Mouse (Mus musculus) Patski (cell line): ENCODE results near the gene Gm10487. TPM values are rescaled to one million over a fixed set of nuclear protein-coding genes. Genes with fewer than 3 reads are reported as not detected.
"Not testable (repeated sequence)": the region's sequence is repeated elsewhere in the genome, so short reads cannot be mapped to it uniquely, and the experiment has no call there.

Source experiments
- ATAC-seq: fragments of 100-300 bp; one replicate; pipeline ENCODE4 v1.8.0; 2021
- CTCF ChIA-PET: fragments of 350-600 bp; sonication (Branson Sonifier 250); formaldehyde crosslinking; loops from one replicate; lab custom pipeline; 2022; ENCODE audit warnings: inconsistent platforms; lab: Charles Lee
- POLR2A ChIA-PET: fragments of 350-600 bp; sonication (Branson Sonifier 250); formaldehyde crosslinking; loops from one replicate; lab custom pipeline; 2022; ENCODE audit warnings: antibody characterized with exemption, inconsistent platforms; lab: Charles Lee
- DNase-seq: peaks from one replicate; pipeline ENCODE4 v3.0.0-alpha.2; 2011; ENCODE audit warnings: low read depth, low spot score
- H3K27me3 ChIP-seq: fragments of 371-371 bp; one replicate; pipeline ENCODE4 v1.5.1; 2021
- in situ Hi-C: fragments of 300-500 bp; cut with MboI; formaldehyde crosslinking; loops from 3 replicates; pipeline ENCODE4 v1.11.1; 2018; ENCODE audit warnings: low pct_unique_long_range_greater_than_20kb, mixed read lengths
- polyA plus RNA-seq: library from polyadenylated mRNA; unstranded; gene quantifications from one replicate; pipeline ENCODE4 v1.2.3, GENCODE M21; 2021

Gm10487 gene
- not detected for polyA plus RNA-seq

DNA sequence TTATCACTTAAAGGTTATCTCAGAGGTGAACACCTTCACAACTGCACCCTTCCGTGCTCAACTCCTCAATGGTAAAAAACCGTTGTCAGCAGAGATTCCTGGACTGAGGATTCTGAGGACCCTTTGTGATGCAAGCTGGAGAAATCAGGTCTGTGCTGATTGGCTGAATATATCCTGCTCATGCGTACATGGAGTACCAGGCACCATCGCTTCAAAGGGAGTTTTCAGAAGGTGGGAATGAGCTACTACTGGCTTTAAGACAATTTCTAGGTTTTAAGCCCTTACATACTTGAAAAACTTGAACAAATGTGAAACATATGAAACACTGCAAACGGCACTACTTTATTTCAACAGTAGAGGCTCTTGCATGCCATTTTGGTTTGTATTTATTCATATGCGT is at the start of gene Gm10487:
TSS of gene Gm10487 (minus strand) at position 101 of the 400 bp plus-strand sequence.
- CTCF ChIA-PET, DNase-seq, in situ Hi-C loops, POLR2A ChIA-PET, ATAC-seq, H3K27me3 ChIP-seq: not testable (repeated sequence)
